9 mouse cellular contexts compared by ENCODE assay signal in the genomic region with DNA sequence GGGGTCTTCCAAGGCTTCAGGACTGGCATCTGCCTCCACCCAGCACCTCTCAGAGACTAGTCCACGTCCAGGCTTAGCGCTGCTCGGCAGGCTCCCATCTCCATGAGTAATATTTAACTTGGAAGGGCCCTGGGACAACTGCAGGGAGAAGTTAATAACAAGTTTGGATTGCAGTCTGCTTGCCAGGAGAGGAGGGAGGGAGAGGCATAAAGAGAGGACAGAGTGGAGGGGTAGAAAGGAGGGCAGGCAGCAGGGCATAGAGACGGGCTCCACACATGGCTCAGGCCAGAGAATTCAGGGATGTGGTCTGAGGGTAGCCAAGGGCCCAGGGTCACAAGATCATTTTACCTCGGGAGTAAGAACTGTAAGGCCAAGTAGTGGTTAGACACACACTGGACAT. TPM values are rescaled to one million over a fixed set of nuclear protein-coding genes. Genes with fewer than 3 reads are reported as not detected.
DNase-seq lines count a peak whose midpoint lies in the region; ATAC-seq and TF ChIP-seq lines count a peak whose summit lies in the region.
"Had no signal": no experiment of that assay in that cellular context is flagged by ENCODE, and none has a peak within 500 bp of the region (broad histone marks: within the 10 kb centered on the region; RNA-seq: fewer than 3 reads in every experiment).

No protein-coding gene starts in this region.

- TF ChIP-seq CTCF in cerebellum, adult 2 months (IDR thresholded peaks at IDR 0.05; ENCODE audit: borderline replicate concordance, insufficient read depth, low read depth, low read length), result no peak

- H3K4me3 ChIP-seq in hindbrain, embryonic 12.5 days, result no peak overlapping the region
- no peak overlapping the region for H3K4me3 ChIP-seq in hindbrain, embryonic 13.5 days
- no peak overlapping the region for H3K4me3 ChIP-seq in kidney, embryonic 16.5 days (ENCODE audit: low read length)
- no peak overlapping the region for H3K4me3 ChIP-seq in cerebellum, adult 2 months (replicated peaks; ENCODE audit: insufficient read depth, low read depth, low read length)

- TF ChIP-seq POLR2A in cerebellum, adult 2 months (IDR thresholded peaks at IDR 0.05; ENCODE audit: borderline replicate concordance, insufficient read depth, low read length), result no peak

- 67% methylated on average over 5 of the region's 5 CpGs for WGBS in hindbrain, embryonic 12.5 days
- WGBS in hindbrain, embryonic 13.5 days, result 60% methylated on average over 5 of the region's 5 CpGs
- 52% methylated on average over 5 of the region's 5 CpGs for WGBS in kidney, embryonic 16.5 days
- 67% methylated on average over 5 of the region's 5 CpGs for WGBS in cerebellum, adult 2 months

- H3K9me3 ChIP-seq in hindbrain, embryonic 12.5 days (replicated peaks), result no peaks in the 10 kb centered on the region
- H3K9me3 ChIP-seq in hindbrain, embryonic 13.5 days, result no peaks in the 10 kb centered on the region
- no peaks in the 10 kb centered on the region for H3K9me3 ChIP-seq in kidney, embryonic 16.5 days (ENCODE audit: low read length)

- ATAC-seq in hindbrain, embryonic 12.5 days (ENCODE audit: low FRiP score), result no peak
- ATAC-seq in hindbrain, embryonic 13.5 days (ENCODE audit: low FRiP score), result no peak
- ATAC-seq in kidney, embryonic 16.5 days (ENCODE audit: low FRiP score, low TSS enrichment), result peak; percentile 55

- DNase-seq in gastrocnemius, postnatal 25 days, result peak; percentile 71
- DNase-seq in lung, postnatal 36 days, result peak; percentile 78
- no peak for DNase-seq in ovary, postnatal 36 days (ENCODE audit: low spot score)
- no peak for DNase-seq in cerebellum, adult 2 months
- DNase-seq in spleen, postnatal 14 days (ENCODE audit: low spot score in 2 of 2), result no peak
- DNase-seq: adrenal gland, postnatal 36 days had no signal

- H3K27ac ChIP-seq in hindbrain, embryonic 12.5 days, result no peak overlapping the region
- no peak overlapping the region for H3K27ac ChIP-seq in hindbrain, embryonic 13.5 days
- peak overlapping the region; percentile 90 for H3K27ac ChIP-seq in kidney, embryonic 16.5 days (ENCODE audit: low read length)
- H3K27ac ChIP-seq in cerebellum, adult 2 months (ENCODE audit: insufficient read depth, low read length), result no peak overlapping the region; the same call in 1 of the 2 replicates

- H3K9ac ChIP-seq in hindbrain, embryonic 12.5 days, result 0 out of 2 replicates have a peak overlapping the region, but pooled peaks have one; percentile 6
- H3K9ac ChIP-seq in hindbrain, embryonic 13.5 days, result no peak overlapping the region
- H3K9ac ChIP-seq in kidney, embryonic 16.5 days (replicated peaks; ENCODE audit: low read length), result peak overlapping the region; percentile 46; the same call in 1 of the 2 replicates

- no peaks in the 10 kb centered on the region for H3K36me3 ChIP-seq in hindbrain, embryonic 12.5 days
- H3K36me3 ChIP-seq in hindbrain, embryonic 13.5 days, result no peaks in the 10 kb centered on the region
- no peaks in the 10 kb centered on the region for H3K36me3 ChIP-seq in kidney, embryonic 16.5 days (ENCODE audit: insufficient read depth, low read length)

- H3K27me3 ChIP-seq in hindbrain, embryonic 12.5 days, result no peaks in the 10 kb centered on the region
- H3K27me3 ChIP-seq in hindbrain, embryonic 13.5 days, result no peaks in the 10 kb centered on the region
- H3K27me3 ChIP-seq in kidney, embryonic 16.5 days (ENCODE audit: insufficient read depth, low read length), result no peaks in the 10 kb centered on the region
- no peaks in the 10 kb centered on the region for H3K27me3 ChIP-seq in cerebellum, adult 2 months (ENCODE audit: control insufficient read depth, insufficient read depth, low read length)

- H3K4me2 ChIP-seq in hindbrain, embryonic 12.5 days (replicated peaks), result no peak overlapping the region
- H3K4me2 ChIP-seq in hindbrain, embryonic 13.5 days, result no peak overlapping the region
- H3K4me2 ChIP-seq in kidney, embryonic 16.5 days (replicated peaks; ENCODE audit: low read depth, low read length), result no peak overlapping the region

- H3K4me1 ChIP-seq in hindbrain, embryonic 12.5 days, result peaks cover 30% of the 10 kb centered on the region
- peaks cover 41% of the 10 kb centered on the region for H3K4me1 ChIP-seq in hindbrain, embryonic 13.5 days (replicated peaks)
- H3K4me1 ChIP-seq in kidney, embryonic 16.5 days (ENCODE audit: insufficient read depth, low read length), result peaks cover 53% of the 10 kb centered on the region
- H3K4me1 ChIP-seq in cerebellum, adult 2 months (ENCODE audit: control insufficient read depth, insufficient read depth, low read length), result peaks cover 46% of the 10 kb centered on the region

RNA-seq across cellular contexts. Expression of a gene that starts 11.3 kb away (rescaled TPM):
- polyA plus RNA-seq in hindbrain, embryonic 12.5 days (2016; fragmentation: Nextera tagmentation; extraction: Ambion mirVana), result 90.8 and 98.6 TPM in 2 replicates
- 78.8 and 84.8 TPM in 2 replicates for polyA plus RNA-seq in hindbrain, embryonic 13.5 days (2015; fragmentation: Nextera tagmentation; extraction: Ambion mirVana)
- total RNA-seq in gastrocnemius, postnatal 25 days (2021), result 1 to 10 TPM; 5.3 to 8.2 TPM
- 77.4 and 77.8 TPM in 2 replicates for polyA plus RNA-seq in kidney, embryonic 16.5 days (2015; fragmentation: Nextera tagmentation; extraction: Ambion mirVana)
- 94.5 and 109 TPM in 2 replicates for polyA plus RNA-seq in cerebellum, adult 2 months (2012; rRNA removed)

RNA-seq across cellular contexts. Expression of a gene that starts 15.9 kb away (rescaled TPM):
- polyA plus RNA-seq in hindbrain, embryonic 12.5 days (2016; fragmentation: Nextera tagmentation; extraction: Ambion mirVana), result 12.6 and 13.5 TPM in 2 replicates
- polyA plus RNA-seq in hindbrain, embryonic 13.5 days (2015; fragmentation: Nextera tagmentation; extraction: Ambion mirVana), result 10.3 and 10.4 TPM in 2 replicates
- 10 to 100 TPM; 31.3 to 34.7 TPM for total RNA-seq in gastrocnemius, postnatal 25 days (2021)
- polyA plus RNA-seq in kidney, embryonic 16.5 days (2015; fragmentation: Nextera tagmentation; extraction: Ambion mirVana), result 14.5 and 15.9 TPM in 2 replicates
- 87.2 and 106 TPM in 2 replicates for polyA plus RNA-seq in cerebellum, adult 2 months (2012; rRNA removed)

Comparison
In these comparisons a context has a peak if more than half of its experiments do, and no peak if none do; other contexts are left out.
1. DNase-seq: peak in gastrocnemius, postnatal 25 days (single experiment) and lung, postnatal 36 days (single experiment); none in ovary, postnatal 36 days (single experiment), cerebellum, adult 2 months (0 of 2) and spleen, postnatal 14 days (0 of 2).